Mouse (Mus musculus) gastrocnemius, adult 8-10 months (tissue): ENCODE measurements around the gene Yjefn3. TPM values are rescaled to one million over a fixed set of nuclear protein-coding genes. Genes with fewer than 3 reads are reported as not detected.

ENCODE experiments used
- DNase-seq, 2 experiments: peaks; one replicate each; pipeline ENCODE4 v3.0.0; 2022; ENCODE audit warnings: low spot score in 2 of 2
- total RNA-seq, 4 experiments: library from RNA; stranded (reverse); gene quantifications; 2 replicates each; pipeline ENCODE4 v1.2.4; 2022

Yjefn3 gene
- total RNA-seq, 4 experiments from 2014 or later = 8.2 to 10.8 (median 10.5) TPM

DNA sequence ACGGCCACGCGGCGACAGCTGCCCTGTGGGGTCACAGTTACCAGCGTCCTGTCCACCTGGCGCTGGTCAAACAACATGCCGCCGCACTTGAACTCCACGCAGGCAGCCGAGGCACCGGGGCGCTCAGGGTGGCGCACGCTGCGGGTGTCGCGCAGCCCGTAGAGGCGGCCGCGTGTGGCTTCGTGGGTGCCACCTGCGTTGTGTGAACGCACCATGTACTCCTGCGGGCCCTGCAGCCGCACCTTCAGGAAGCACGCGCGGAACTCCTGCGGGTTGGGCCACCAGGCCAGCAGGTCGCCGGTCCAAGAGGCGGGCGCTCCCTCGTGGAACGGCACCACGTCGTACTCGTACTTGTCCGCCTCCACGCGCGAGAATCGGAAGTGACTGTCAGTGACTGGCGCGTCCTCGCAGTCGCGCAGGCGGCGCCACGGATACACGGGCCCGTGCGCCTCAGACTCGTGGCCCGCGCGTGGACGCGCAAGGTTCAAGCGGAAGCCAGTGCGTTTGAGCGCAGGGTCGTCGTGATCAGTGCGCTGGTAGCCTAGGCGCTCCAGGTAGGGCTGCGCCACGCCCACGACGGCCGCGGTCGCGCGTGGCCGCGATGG is 21.1 kb downstream of the Yjefn3 start:
- DNase-seq = no peak

DNA sequence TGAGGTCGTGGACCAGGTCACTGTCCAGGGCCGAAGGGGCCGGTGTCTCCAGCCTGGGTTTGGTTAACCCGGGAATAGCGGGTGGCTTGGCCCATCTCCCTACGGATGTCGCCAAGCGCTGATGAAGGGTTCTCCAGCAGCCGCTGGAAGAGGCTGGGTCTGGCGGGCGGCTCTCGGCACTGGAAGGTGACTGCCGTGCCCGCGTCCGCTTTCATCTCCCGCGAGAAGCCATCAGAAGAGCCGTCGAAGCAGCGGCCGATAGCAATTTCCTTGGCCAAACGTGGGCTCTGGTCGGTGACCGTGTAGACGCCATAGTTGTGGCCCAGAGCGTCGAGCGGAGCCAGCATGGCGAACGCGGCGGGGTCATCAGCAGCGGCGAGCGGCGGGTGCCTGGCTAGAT is 21.7 kb downstream of the Yjefn3 start:
- no peak for DNase-seq

- DNase-seq = no peak
These were observed 22.8 kb downstream of the Yjefn3 start for GRCm38 (mm10) chr8:69879678-69880077.

- DNase-seq = no peak
These were observed 24.5 kb downstream of the Yjefn3 start for GRCm38 (mm10) chr8:69877992-69878391.

DNA sequence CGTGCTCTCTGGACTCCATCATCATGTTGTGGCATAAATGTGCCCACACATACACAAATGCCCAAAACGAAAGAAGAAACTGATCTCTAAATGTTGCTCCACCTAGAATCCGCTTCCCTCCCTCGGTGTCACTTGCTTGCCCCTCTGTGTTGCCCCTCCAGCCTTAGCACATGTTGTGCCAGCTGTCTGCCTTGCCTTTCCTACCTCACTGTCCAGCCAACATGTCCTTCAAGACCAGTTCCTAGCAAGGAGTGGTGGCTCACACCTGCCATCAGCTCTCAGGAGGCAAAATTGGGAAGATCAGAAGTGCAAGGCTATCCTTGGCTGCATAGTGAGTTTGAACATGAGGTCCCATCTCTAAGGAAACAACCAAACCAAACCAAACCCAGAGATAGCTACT is 25.1 kb downstream of the Yjefn3 start:
- no peak for DNase-seq

- no peak for DNase-seq
These were observed 25.5 kb downstream of the Yjefn3 start for GRCm38 (mm10) chr8:69876967-69877366.

- DNase-seq = no peak
These were observed 26.4 kb downstream of the Yjefn3 start for GRCm38 (mm10) chr8:69876097-69876496.

DNA sequence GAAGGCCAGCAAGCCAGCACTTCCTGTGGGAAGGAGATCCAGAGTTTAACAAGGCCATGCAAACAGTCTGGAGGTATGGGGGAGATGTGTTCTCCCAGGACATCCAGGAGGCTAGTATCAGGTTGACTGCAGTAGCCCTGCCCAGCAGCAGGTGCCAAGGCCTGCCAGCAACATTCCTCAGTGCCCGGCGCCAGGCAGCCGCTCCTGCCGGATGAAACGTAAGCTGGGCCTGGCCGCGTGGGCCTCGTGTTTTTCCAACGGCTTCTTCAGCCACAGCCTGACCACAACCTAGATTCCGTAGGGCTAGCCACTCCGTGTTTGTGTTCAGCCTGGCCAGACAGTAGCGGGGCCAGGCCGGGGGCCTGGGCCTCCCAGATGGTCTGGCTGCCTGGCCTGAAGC is 27.9 kb downstream of the Yjefn3 start:
- DNase-seq = peak; percentile 61 to 77

GRCm38 (mm10) chr8:69874155-69874554 is 28.4 kb downstream of the Yjefn3 start:
- DNase-seq = peak in 1 of 2 experiments; percentile 48

DNA sequence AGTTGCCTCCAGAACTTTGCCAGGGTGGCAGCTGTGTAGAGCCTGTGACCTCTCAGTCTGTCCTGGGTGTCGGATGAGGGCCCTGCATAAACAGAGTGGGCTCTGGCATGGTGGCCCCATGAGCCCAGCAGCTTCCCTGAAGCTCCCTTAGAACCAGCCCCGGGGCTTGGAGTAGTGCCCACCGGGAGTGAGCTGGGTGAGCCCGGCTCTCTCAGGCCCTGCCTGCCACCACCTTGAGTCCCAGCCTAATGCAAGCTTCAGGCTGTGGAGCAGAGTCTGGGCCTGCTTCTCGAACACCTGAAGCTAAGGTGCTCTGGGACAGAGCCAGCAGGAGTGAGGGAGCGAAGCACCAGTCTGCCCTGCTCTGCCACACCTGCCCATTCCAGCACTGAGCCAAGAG is 31.6 kb downstream of the Yjefn3 start:
- no peak for DNase-seq

DNA sequence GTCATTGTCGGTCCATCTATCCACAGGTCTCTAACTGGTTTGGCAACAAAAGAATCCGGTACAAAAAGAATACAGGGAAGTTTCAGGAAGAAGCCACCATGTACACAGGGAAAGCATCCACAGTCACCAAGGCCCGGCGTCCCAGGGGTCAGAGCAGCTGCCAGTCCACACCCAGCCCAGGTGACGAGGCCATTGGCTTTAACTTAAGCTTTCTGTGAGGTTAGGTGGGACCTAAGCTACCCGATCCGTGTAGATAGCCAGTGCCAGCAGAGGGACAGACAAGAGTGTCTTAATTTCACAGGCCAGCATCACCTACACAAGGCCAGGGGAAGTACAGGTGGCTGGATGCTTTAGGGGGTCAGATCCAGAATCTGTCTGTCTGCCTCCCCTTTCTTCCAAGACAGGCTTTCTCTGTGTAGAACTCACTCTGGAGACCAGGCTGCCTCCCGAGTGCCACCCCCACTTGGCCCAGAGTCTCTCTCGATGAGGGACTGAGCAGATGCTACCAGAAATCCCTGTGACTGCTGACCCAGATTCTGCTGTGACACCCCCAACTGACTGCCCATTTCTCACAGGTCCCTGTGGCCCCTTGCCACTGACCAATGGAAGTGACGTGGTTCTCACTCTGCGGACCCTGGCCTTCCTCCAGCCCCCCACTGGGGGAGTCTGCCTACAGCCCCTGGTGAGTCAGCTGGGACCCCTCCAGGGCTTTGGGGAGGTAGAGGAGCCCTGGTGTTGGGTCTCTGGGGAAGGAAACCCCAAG is 32.3 kb downstream of the Yjefn3 start:
- DNase-seq = no peak

- no peak for DNase-seq
These were observed 34.7 kb downstream of the Yjefn3 start for GRCm38 (mm10) chr8:69867696-69868326.

DNA sequence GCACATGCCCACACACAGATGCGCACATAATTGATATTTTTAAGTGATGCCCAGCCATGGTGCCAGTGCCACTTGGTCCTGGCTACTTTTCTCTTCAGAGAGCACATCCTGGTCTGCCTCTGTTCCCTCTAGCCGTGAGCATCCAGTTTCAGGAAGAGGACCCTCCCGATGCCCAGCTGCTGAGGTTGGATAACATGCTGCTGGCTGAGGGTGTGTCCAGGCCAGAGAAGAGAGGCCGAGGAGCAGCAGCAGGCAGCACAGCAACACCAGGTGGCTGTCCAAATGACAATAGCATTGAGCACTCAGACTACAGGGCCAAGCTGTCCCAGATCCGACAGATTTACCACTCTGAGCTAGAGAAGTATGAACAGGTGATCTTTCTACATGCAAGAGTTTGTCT is 38.3 kb downstream of the Yjefn3 start:
- DNase-seq = no peak

DNA sequence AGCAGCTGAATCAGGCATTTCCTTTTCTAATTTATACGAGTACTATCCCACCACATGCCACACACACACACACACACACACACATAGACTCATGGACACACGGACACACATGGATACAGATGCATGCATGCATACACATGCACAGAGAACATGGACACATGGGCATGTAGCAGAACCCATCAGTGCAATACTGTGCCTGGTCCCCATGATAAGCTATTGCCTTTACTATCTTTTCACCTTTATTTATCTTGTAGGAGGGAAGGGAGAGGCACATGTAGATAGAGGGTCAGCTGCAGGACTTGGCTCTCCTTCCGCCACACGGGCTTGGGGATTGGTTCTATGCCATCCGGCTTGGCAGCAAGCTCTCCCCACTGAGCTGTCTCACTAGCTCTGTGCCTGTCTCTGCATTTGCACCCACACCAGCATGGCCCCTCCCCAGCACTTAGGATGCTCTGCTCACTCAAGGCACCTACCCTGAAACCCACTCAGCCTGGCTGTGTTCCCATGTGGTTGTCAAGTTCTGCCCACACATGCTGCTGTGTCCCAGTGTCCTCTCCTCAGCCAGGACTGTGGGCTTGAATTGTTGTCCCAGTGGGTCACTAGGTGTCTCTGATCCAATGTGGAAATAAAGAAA is 39.0 kb downstream of the Yjefn3 start:
- DNase-seq = no peak

GRCm38 (mm10) chr8:69861251-69861650 is 41.3 kb downstream of the Yjefn3 start:
- DNase-seq = no peak

- no peak for DNase-seq
These were observed 41.7 kb downstream of the Yjefn3 start for GRCm38 (mm10) chr8:69860807-69861206.

- no peak for DNase-seq
These were observed 48.6 kb downstream of the Yjefn3 start for GRCm38 (mm10) chr8:69853869-69854268.

DNA sequence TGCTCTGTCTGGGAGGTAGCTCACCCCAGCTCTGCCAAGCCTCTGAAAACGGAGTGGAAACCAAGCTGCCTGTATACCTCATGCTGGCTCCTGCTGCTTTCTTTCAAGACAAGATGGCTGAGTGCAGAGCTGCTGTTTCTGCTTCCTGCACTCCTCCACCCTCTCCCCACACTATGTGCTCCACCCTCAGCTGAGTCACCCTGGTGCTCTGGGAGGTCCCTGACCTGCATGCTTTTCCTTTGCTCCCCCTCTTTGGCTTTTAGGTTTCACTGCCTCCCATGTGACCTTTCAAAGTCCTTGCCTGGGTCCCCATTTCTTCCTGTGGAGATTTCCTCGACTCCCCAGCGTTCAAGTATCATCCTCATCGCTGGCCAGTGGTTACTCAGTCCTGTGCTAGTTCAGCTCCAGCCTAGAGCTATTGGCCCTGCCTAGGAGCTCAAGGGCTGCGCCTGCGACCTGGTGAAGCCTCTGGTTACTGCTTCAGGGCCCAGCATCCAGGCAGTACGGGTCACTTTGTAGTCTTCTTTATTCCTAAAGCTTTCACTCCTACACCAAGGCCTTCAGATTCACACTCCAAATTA is 51.5 kb downstream of the Yjefn3 start:
- DNase-seq = no peak

- no peak for DNase-seq
These were observed 52.6 kb downstream of the Yjefn3 start for GRCm38 (mm10) chr8:69849899-69850298.

DNA sequence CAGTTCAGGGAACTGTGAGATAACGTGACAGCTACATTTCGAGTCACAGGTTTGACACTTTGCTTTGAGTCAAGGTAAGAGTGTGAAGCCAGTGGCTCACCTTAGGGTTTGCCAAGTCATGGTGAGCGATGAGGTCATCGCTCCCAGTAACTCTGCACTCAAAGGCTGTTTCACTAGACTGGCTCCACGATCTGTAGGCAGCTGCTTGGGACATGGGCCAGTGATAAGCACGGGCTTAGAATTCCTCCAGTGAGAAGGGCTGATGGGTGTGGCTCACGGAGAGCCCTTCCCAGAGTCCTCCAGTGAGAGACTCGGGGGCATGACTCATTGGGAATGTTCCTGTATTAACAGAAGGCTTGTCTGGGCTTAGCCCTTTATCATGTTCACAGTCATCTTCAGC is 53.6 kb downstream of the Yjefn3 start:
- DNase-seq = no peak

- DNase-seq = no peak
These were observed 55.1 kb downstream of the Yjefn3 start for GRCm38 (mm10) chr8:69847167-69848065.
